Mouse (Mus musculus): ENCODE results near the gene Aldh1b1. TPM values are rescaled to one million over a fixed set of nuclear protein-coding genes. Genes with fewer than 3 reads are reported as not detected.

The Aldh1b1 gene
- polyA plus RNA-seq, 1 experiment = 4.2 TPM

DNA sequence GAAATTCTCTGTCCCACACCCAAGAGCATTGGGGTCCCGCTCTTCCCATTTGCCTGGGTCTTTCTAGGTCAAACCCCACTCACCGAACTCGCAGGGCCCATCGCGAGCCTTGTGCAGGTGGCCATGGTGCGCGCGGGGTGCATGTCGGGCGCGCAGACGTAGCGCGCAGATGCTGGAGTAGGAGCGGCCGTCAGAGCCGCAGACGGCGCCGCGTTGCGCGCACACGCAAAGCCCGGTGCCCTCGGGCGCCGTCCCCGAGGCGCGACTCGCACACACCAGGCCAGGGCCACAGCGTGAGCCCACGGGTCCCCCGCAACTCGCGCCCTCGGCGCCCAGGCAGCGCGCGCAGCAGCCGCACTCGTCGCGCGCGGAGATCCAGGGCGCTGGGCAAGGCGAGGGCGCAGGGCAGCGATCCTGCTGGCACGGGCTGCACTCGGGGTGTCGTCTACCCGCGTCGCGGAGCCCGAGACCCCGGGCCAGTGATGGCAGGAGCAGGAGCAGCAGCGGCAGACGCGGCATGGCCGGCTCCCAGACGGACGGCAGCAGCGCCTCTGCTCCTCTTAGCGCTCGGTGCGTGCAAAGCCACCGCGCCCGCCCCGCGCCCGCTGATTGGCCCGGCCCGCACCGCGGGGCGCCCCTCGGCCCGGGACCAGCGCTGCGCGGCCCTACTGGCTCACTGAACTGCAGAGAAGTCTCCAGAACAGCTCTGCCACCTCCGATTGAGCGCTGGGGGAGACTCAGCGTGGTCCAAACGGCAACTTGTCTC is 27.6 kb downstream of the Aldh1b1 start, which contains the start of gene Igfbpl1:
Gene Igfbpl1 (minus strand): TSS at position 649 of the 766 bp plus-strand sequence.
- Histone ChIP-seq H3K4me1 (ENCODE audit: control insufficient read depth, insufficient read depth, low read length) (no peaks in the 10 kb centered on the region), H3K4me3 (ENCODE audit: insufficient read depth, low read depth, low read length) (no peak within 1 kb of the TSS), H3K27ac (ENCODE audit: insufficient read depth, low read depth, low read length) (no peak within 1 kb of the TSS), H3K36me3 (ENCODE audit: control insufficient read depth, insufficient read depth, low read length) (no peaks in the 10 kb centered on the region), H3K27me3 (replicated peaks; ENCODE audit: control insufficient read depth, insufficient read depth, low read length) (no peaks in the 10 kb centered on the region)
- DNase-seq = no peak
- WGBS = 1% methylated on average over 91 of the region's 91 CpGs
- TF ChIP-seq CTCF (conservative IDR thresholded peaks at IDR 0.05; ENCODE audit: insufficient read depth, insufficient read length, low read depth, low read length) (no peak), POLR2A (IDR thresholded peaks at IDR 0.05; ENCODE audit: low read depth, low read length) (no peak)

GRCm38 (mm10) chr4:45829907-45830759 is 31.3 kb downstream of the Aldh1b1 start:
- H3K27me3 ChIP-seq (replicated peaks; ENCODE audit: control insufficient read depth, insufficient read depth, low read length) = no peaks in the 10 kb centered on the region
- H3K27ac ChIP-seq (ENCODE audit: insufficient read depth, low read depth, low read length) = no peak overlapping the region
- H3K4me3 ChIP-seq (ENCODE audit: insufficient read depth, low read depth, low read length) = no peak overlapping the region
- no peak for TF ChIP-seq POLR2A (IDR thresholded peaks at IDR 0.05; ENCODE audit: low read depth, low read length)
- TF ChIP-seq CTCF (conservative IDR thresholded peaks at IDR 0.05; ENCODE audit: insufficient read depth, insufficient read length, low read depth, low read length) = no peak
- no peaks in the 10 kb centered on the region for H3K4me1 ChIP-seq (ENCODE audit: control insufficient read depth, insufficient read depth, low read length)
- WGBS = 62% methylated on average over 13 of the region's 13 CpGs
- H3K36me3 ChIP-seq (ENCODE audit: control insufficient read depth, insufficient read depth, low read length) = no peaks in the 10 kb centered on the region
- DNase-seq = no peak

GRCm38 (mm10) chr4:45831996-45832395 is 33.2 kb downstream of the Aldh1b1 start:
- Histone ChIP-seq H3K36me3 (ENCODE audit: control insufficient read depth, insufficient read depth, low read length) (no peaks in the 10 kb centered on the region), H3K4me1 (ENCODE audit: control insufficient read depth, insufficient read depth, low read length) (no peaks in the 10 kb centered on the region), H3K27me3 (replicated peaks; ENCODE audit: control insufficient read depth, insufficient read depth, low read length) (no peaks in the 10 kb centered on the region), H3K27ac (ENCODE audit: insufficient read depth, low read depth, low read length) (no peak overlapping the region), H3K4me3 (ENCODE audit: insufficient read depth, low read depth, low read length) (no peak overlapping the region)
- WGBS = 83% methylated on average over 7 of the region's 7 CpGs
- no peak for DNase-seq
- TF ChIP-seq POLR2A (IDR thresholded peaks at IDR 0.05; ENCODE audit: low read depth, low read length) (no peak), CTCF (conservative IDR thresholded peaks at IDR 0.05; ENCODE audit: insufficient read depth, insufficient read length, low read depth, low read length) (no peak)

DNA sequence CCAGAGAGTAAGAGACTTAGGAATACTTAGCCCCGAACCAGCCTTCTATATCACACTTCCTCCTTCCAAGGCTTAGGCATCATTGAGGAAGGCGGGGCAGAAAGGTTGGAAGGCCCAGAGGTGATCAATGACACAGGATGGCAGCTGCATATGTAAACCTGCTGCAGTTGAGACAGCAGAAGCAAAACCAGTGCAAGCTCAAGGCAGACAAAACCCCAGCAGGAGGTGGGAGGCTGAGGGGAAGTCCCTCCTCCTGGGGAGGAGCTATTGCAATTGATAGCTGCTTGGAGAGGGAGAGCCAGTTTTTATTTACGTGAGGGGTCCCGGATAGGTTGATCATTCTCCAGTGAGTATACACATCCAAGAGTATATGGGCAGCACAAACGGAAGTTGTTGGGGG is 34.6 kb downstream of the Aldh1b1 start:
- H3K4me1 ChIP-seq (ENCODE audit: control insufficient read depth, insufficient read depth, low read length) = no peaks in the 10 kb centered on the region
- TF ChIP-seq CTCF (conservative IDR thresholded peaks at IDR 0.05; ENCODE audit: insufficient read depth, insufficient read length, low read depth, low read length) (no peak), POLR2A (IDR thresholded peaks at IDR 0.05; ENCODE audit: low read depth, low read length) (no peak)
- no peak for DNase-seq
- H3K36me3 ChIP-seq (ENCODE audit: control insufficient read depth, insufficient read depth, low read length) = no peaks in the 10 kb centered on the region
- no peaks in the 10 kb centered on the region for H3K27me3 ChIP-seq (replicated peaks; ENCODE audit: control insufficient read depth, insufficient read depth, low read length)
- no peak overlapping the region for H3K4me3 ChIP-seq (ENCODE audit: insufficient read depth, low read depth, low read length)
- no peak overlapping the region for H3K27ac ChIP-seq (ENCODE audit: insufficient read depth, low read depth, low read length)
- WGBS = 53% methylated on average over 5 of the region's 5 CpGs

GRCm38 (mm10) chr4:45844355-45844754 is 45.5 kb downstream of the Aldh1b1 start:
- Histone ChIP-seq H3K27ac (ENCODE audit: insufficient read depth, low read depth, low read length) (no peak overlapping the region), H3K36me3 (ENCODE audit: control insufficient read depth, insufficient read depth, low read length) (no peaks in the 10 kb centered on the region), H3K27me3 (replicated peaks; ENCODE audit: control insufficient read depth, insufficient read depth, low read length) (no peaks in the 10 kb centered on the region), H3K4me3 (ENCODE audit: insufficient read depth, low read depth, low read length) (no peak overlapping the region), H3K4me1 (ENCODE audit: control insufficient read depth, insufficient read depth, low read length) (peaks cover 3% of the 10 kb centered on the region; the same call in 1 of the 2 replicates)
- DNase-seq = peak; percentile 12
- no peak for TF ChIP-seq POLR2A (IDR thresholded peaks at IDR 0.05; ENCODE audit: low read depth, low read length)
- peak; percentile 71 for TF ChIP-seq CTCF (conservative IDR thresholded peaks at IDR 0.05; ENCODE audit: insufficient read depth, insufficient read length, low read depth, low read length)
- 58% methylated on average over 14 of the region's 14 CpGs for WGBS

GRCm38 (mm10) chr4:45846263-45846662 is 47.4 kb downstream of the Aldh1b1 start:
- H3K4me3 ChIP-seq (ENCODE audit: insufficient read depth, low read depth, low read length) = no peak overlapping the region
- DNase-seq = no peak
- WGBS = 88% methylated on average over 2 of the region's 2 CpGs
- H3K27me3 ChIP-seq (replicated peaks; ENCODE audit: control insufficient read depth, insufficient read depth, low read length) = no peaks in the 10 kb centered on the region
- no peaks in the 10 kb centered on the region for H3K36me3 ChIP-seq (ENCODE audit: control insufficient read depth, insufficient read depth, low read length)
- TF ChIP-seq POLR2A (IDR thresholded peaks at IDR 0.05; ENCODE audit: low read depth, low read length) (no peak), CTCF (conservative IDR thresholded peaks at IDR 0.05; ENCODE audit: insufficient read depth, insufficient read length, low read depth, low read length) (no peak)
- no peak overlapping the region for H3K27ac ChIP-seq (ENCODE audit: insufficient read depth, low read depth, low read length)
- H3K4me1 ChIP-seq (ENCODE audit: control insufficient read depth, insufficient read depth, low read length) = peaks cover 4% of the 10 kb centered on the region; the same call in 1 of the 2 replicates

All from kidney, adult 2 months (tissue).